Mouse (Mus musculus): ENCODE measurements around the gene Ythdf1.

Ythdf1 gene

GRCm38 (mm10) chr2:180920810-180921400, at the start of gene Ythdf1:
Gene Ythdf1 (minus strand): TSS chr2:180920949.
- peak; percentile 98 for DNase-seq

- DNase-seq, result peak; percentile 95
Observed at GRCm38 (mm10) chr2:180967010-180967763, 46.4 kb upstream of the Ythdf1 start, which contains the start of gene Arfgap1. Gene Arfgap1 (plus strand): TSS chr2:180967225.

- peak; percentile 39 for DNase-seq
Observed at GRCm38 (mm10) chr2:180966092-180966882, 45.5 kb upstream of the Ythdf1 start.

- peak; percentile 86 for DNase-seq
Observed at GRCm38 (mm10) chr2:180963956-180964355, 43.2 kb upstream of the Ythdf1 start.

- peak; percentile 50 for DNase-seq
Observed at GRCm38 (mm10) chr2:180962616-180963308, 42.0 kb upstream of the Ythdf1 start.

- DNase-seq, result peak; percentile 29
Observed at GRCm38 (mm10) chr2:180960187-180960586, 39.4 kb upstream of the Ythdf1 start.

GRCm38 (mm10) chr2:180959605-180960004, 38.9 kb upstream of the Ythdf1 start:
- DNase-seq, result no peak

- DNase-seq, result peak; percentile 62
Observed at GRCm38 (mm10) chr2:180954061-180955047, 33.6 kb upstream of the Ythdf1 start, which contains the start of gene Nkain4. Gene Nkain4 (minus strand): TSS chr2:180954699.

- DNase-seq, result no peak
Observed at GRCm38 (mm10) chr2:180953638-180954037, 32.9 kb upstream of the Ythdf1 start.

- DNase-seq, result no peak
Observed at GRCm38 (mm10) chr2:180952731-180953171, 32.0 kb upstream of the Ythdf1 start.

GRCm38 (mm10) chr2:180949947-180950346, 29.2 kb upstream of the Ythdf1 start:
- DNase-seq, result no peak

- DNase-seq, result no peak
Observed at GRCm38 (mm10) chr2:180941869-180942268, 21.1 kb upstream of the Ythdf1 start.

GRCm38 (mm10) chr2:180940187-180940586, 19.4 kb upstream of the Ythdf1 start:
- no peak for DNase-seq

GRCm38 (mm10) chr2:180932418-180932817, 11.7 kb upstream of the Ythdf1 start:
- DNase-seq, result no peak

GRCm38 (mm10) chr2:180928723-180929122, 8.0 kb upstream of the Ythdf1 start, which contains the start of gene Birc7:
Gene Birc7 (plus strand): TSS chr2:180929023.
- DNase-seq, result no peak

GRCm38 (mm10) chr2:180925176-180925575, 4.4 kb upstream of the Ythdf1 start:
- DNase-seq, result peak; percentile 89

GRCm38 (mm10) chr2:180922739-180923138, 2.0 kb upstream of the Ythdf1 start:
- no peak for DNase-seq

GRCm38 (mm10) chr2:180919913-180920809, 588 bp downstream of the Ythdf1 start:
- peak; percentile 10 for DNase-seq

- DNase-seq, result peak; percentile 37
Observed at GRCm38 (mm10) chr2:180915886-180916433, 4.8 kb downstream of the Ythdf1 start.

GRCm38 (mm10) chr2:180910928-180911327, 9.8 kb downstream of the Ythdf1 start:
- no peak for DNase-seq

All from lung, postnatal 36 days (tissue).